Mouse (Mus musculus) liver, embryonic 11.5 days (tissue): ENCODE measurements around the gene Cblc. TPM values are rescaled to one million over a fixed set of nuclear protein-coding genes. Genes with fewer than 3 reads are reported as not detected.
"Not testable (repeated sequence)": the region's sequence is repeated elsewhere in the genome, so short reads cannot be mapped to it uniquely, and the experiment has no call there.

Source experiments
- ATAC-seq: fragments of 200-750 bp; cut with Nextera tagmentation; replicated peaks from 2 replicates; pipeline ENCODE4 v1.8.0; 2017; ENCODE audit warnings: moderate number of reproducible peaks, mild to moderate bottlenecking, moderate TSS enrichment, moderate library complexity; ENCODE audit not compliant: low FRiP score
- DNase-seq: peaks from one replicate; pipeline ENCODE4 v3.0.0-alpha.2; 2017; ENCODE audit warnings: low spot score
- H3K27ac ChIP-seq: fragments of 300-500 bp; sonication (generic); 2 replicates; pipeline ENCODE4 v1.5.1; 2014; ENCODE audit warnings: mild to moderate bottlenecking, low read depth, low read length, control low read depth
- H3K27me3 ChIP-seq: fragments of 300-500 bp; sonication (generic); replicated peaks from 2 replicates; pipeline ENCODE4 v1.6.1; 2014; ENCODE audit warnings: low read length, mixed read lengths; ENCODE audit not compliant: control insufficient read depth, insufficient read depth
- H3K36me3 ChIP-seq: fragments of 300-500 bp; sonication (generic); 2 replicates; pipeline ENCODE4 v1.6.1; 2014; ENCODE audit warnings: mild to moderate bottlenecking, low read length, moderate library complexity, mixed read lengths; ENCODE audit not compliant: control insufficient read depth, insufficient read depth
- H3K4me1 ChIP-seq: fragments of 300-500 bp; sonication (generic); replicated peaks from 2 replicates; pipeline ENCODE4 v1.6.1; 2014; ENCODE audit warnings: low read length, mixed read lengths; ENCODE audit not compliant: control insufficient read depth, insufficient read depth
- H3K4me2 ChIP-seq: fragments of 300-500 bp; sonication (generic); 2 replicates; pipeline ENCODE4 v1.6.1; 2014; ENCODE audit warnings: mild to moderate bottlenecking, control low read depth, moderate library complexity
- H3K4me3 ChIP-seq: fragments of 300-500 bp; sonication (generic); 2 replicates; pipeline ENCODE4 v1.5.1; 2014; ENCODE audit warnings: low read depth, low read length, control low read depth
- H3K9ac ChIP-seq: fragments of 300-500 bp; sonication (generic); 2 replicates; pipeline ENCODE4 v1.6.1; 2014; ENCODE audit warnings: low read depth, low read length, control low read depth
- H3K9me3 ChIP-seq: fragments of 300-500 bp; sonication (generic); 2 replicates; pipeline ENCODE4 v1.6.1; 2016; ENCODE audit warnings: low read length, inconsistent platforms, mixed read lengths; ENCODE audit not compliant: control insufficient read depth
- WGBS: fragments of 180-500 bp; shearing (Covaris S2); extraction: QIAGEN DNeasy Blood & Tissue Kit; methylation state at CpG from one replicate; pipeline ENCODE4 v1.1.7; 2014; 5-methylcytosine and 5-hydroxymethylcytosine counted together
- polyA plus RNA-seq: library from polyadenylated mRNA; unstranded; fragments of >200 nt; fragmentation: Nextera tagmentation; extraction: Ambion mirVana; gene quantifications from 2 replicates; pipeline ENCODE4 v1.2.1, GENCODE M21; 2014

Cblc gene
- polyA plus RNA-seq, 1 experiment from 2014 or later = 1.4 TPM

DNA sequence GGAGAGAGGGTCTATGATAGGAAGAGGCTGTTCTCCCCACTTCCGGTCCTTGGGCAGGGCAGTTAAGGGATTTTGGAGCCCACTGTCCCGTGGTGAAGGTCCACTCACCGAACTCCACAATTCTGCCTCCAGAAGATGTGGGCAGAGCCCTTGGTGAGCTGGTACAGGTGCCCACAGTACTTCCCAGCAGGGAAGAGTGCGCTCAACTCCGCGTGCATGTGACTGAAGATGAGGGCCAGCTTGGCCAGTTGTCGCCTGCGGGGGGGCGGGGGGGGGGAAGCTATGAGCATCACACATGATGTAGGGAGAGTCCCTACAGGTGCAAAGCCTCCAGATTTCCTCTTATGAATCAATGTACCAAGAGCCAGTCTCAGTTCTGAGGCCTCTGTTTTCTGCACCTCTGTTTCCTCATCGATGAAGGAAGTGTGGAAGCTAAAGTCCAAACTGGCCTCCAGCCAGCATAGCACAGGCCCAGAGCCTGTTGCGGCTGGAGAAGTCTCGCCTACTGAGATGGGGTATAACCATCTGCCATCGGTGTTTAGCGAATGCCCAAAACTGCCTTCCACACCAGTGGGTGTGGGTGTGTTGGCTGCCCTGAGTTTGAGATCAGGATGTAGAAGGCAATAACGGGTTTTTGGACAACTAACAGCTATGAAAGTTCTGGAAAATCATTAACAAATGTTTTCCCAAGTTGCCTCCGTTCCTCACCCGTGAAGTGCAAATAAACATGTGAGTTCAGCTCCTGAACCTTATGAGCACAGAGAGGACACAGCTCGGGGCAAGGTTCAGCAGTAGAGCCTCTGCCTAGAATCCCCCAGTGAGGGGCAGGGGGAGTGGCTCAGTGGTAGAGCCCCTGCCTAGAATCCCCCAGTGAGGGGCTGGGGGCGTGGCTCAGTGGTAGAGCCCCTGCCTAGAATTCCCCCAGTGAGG, 3.6 kb downstream of the Cblc start:
- no peak for DNase-seq

DNA sequence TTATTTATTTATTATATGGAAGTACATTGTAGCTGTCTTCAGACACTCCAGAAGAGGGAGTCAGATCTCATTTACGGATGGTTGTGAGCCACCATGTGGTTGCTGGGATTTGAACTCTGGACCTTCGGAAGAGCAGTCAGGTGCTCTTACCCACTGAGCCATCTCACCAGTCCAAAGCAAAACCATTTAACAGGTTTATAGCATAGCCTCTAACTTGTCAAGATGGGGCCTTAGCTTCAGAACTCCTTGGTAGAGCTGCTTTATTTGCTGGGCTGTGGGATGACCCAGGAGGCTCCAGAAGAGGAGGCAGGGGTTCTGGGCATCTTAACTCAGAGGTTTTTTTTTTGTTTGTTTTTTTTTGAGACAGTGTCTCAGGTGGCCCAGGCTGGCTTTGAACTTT, 5.1 kb downstream of the Cblc start:
- not testable (repeated sequence) for H3K36me3 ChIP-seq, H3K4me1 ChIP-seq, H3K9me3 ChIP-seq, DNase-seq, H3K4me2 ChIP-seq, ATAC-seq, H3K9ac ChIP-seq, H3K27ac ChIP-seq, H3K4me3 ChIP-seq
- WGBS = 62% methylated on average over 2 of the region's 2 CpGs
- peaks cover 21% of the 10 kb centered on the region for H3K27me3 ChIP-seq

More for the DNA sequence above, 3.6 kb downstream of the Cblc start:
- no peaks in the 10 kb centered on the region for H3K36me3 ChIP-seq
- H3K4me2 ChIP-seq = no peak overlapping the region
- no peak overlapping the region for H3K27ac ChIP-seq
- H3K4me1 ChIP-seq = peaks cover 4% of the 10 kb centered on the region; the same call in 1 of the 2 replicates
- no peak for ATAC-seq
- peaks cover 28% of the 10 kb centered on the region for H3K27me3 ChIP-seq
- no peak overlapping the region for H3K4me3 ChIP-seq
- no peaks in the 10 kb centered on the region for H3K9me3 ChIP-seq
- H3K9ac ChIP-seq = no peak overlapping the region
- WGBS = 85% methylated on average over 19 of the region's 19 CpGs

DNA sequence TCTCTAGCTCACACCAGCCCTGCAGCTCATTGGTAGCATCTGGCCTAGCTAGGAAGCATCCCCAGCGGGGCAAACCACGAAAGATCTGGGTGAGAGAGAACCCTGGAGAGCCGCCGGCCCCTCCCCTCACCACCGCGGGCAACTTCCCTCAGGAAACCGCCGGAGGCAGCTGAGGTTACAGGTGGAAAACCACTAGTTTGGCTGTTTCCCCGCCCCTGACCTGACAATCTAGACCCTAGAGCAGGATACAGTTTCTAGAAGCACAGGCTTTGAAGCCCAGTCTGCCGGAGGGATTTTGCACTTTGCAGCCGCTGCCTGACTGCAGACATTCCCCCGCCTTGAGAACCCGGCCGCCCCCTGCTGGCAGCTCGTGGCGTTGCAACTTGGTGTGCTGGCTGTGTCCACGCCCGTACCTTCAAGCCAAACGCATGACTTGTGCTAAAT, 6.7 kb downstream of the Cblc start:
- WGBS = under 1% methylated on average over 19 of the region's 19 CpGs
- H3K27ac ChIP-seq = no peak overlapping the region
- peaks cover 4% of the 10 kb centered on the region; the same call in 1 of the 2 replicates for H3K4me1 ChIP-seq
- H3K36me3 ChIP-seq = no peaks in the 10 kb centered on the region
- ATAC-seq (peak; percentile 54), DNase-seq (peak; percentile 95)
- H3K4me2 ChIP-seq = peak overlapping the region; percentile 80
- H3K9ac ChIP-seq = peak overlapping the region; percentile 37; the same call in 1 of the 2 replicates
- H3K9me3 ChIP-seq = no peaks in the 10 kb centered on the region
- peaks cover 10% of the 10 kb centered on the region for H3K27me3 ChIP-seq
- H3K4me3 ChIP-seq = peak overlapping the region; percentile 43

DNA sequence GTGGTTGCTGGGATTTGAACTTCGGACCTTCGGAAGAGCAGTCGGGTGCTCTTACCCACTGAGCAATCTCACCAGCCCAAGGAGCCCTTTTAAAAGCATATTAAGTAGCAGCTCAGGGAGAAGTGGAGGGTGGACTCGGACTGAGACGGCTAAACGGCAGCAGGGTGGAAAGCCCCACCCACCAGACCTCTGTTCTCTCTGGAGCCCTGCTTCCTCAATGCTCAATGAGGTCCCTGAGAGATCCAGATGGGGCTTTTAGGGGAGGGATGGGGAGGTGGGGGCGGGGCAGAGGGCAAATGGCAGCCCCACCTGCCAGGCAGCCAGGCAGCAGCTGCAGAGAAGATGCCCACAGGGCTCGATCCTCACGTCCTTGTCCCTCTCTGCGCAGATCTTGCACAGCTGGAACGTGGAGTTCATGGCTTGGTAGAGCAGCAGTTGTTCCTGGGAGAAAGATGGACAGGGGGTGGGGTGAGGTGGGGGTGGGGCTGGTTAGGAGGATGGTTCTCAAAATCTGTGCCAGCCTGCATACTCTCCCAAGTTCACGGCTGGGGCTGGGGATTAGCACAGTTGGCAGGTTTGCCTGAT, 10.6 kb downstream of the Cblc start:
- Histone ChIP-seq H3K9ac (no peak overlapping the region), H3K27ac (no peak overlapping the region), H3K4me3 (no peak overlapping the region), H3K9me3 (no peaks in the 10 kb centered on the region), H3K4me1 (peaks cover 4% of the 10 kb centered on the region; the same call in 1 of the 2 replicates), H3K36me3 (no peaks in the 10 kb centered on the region), H3K4me2 (no peak overlapping the region), H3K27me3 (peaks cover 8% of the 10 kb centered on the region)
- no peak for DNase-seq
- 35% methylated on average over 12 of the region's 12 CpGs for WGBS
- ATAC-seq = no peak

DNA sequence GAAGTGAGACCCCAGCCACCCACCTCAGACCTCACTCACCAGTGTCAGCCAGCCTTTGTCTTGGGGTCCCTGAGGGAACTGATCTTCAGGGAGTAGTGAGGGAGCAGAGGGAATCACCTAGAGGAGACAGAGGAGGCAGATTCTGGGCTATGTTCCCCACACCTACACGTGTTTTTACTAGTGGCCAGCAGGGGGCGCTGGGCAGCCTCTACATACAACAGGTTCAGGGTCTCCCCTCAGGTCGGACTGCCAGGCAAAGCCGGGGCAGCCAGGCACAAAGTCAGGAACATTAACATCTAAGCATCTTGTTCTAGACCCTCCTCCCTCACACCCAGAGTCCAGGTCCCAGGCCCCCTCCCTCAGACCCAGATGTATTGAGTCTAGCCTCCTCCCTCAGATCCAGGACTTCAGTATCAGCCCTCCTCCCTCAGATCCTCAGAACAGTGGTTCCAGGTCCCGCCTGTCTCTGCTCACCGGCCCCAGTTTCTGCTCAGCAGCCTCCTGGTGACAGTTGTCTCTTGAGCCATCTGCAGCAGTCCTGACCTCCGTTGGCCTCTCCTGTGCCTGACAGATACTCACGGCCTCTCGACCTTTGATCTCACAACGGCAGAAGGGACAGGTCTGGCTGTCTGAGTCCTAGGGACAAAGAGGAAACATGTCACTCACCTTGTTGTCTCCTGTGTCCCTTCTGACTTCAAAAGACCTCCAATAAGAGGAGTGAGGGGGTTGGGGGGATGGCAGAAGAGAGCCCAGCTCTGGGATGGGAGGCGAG, 11.7 kb downstream of the Cblc start:
- 23% methylated on average over 11 of the region's 11 CpGs for WGBS
- no peak overlapping the region for H3K4me2 ChIP-seq
- H3K27me3 ChIP-seq = peaks cover 8% of the 10 kb centered on the region
- no peak overlapping the region for H3K9ac ChIP-seq
- ATAC-seq (peak; percentile 29; the same call in 1 of the 2 replicates), DNase-seq (no peak)
- no peaks in the 10 kb centered on the region for H3K9me3 ChIP-seq
- H3K4me3 ChIP-seq = no peak overlapping the region
- H3K4me1 ChIP-seq = peaks cover 4% of the 10 kb centered on the region; the same call in 1 of the 2 replicates
- 0 out of 2 replicates have a peak overlapping the region, but pooled peaks have one; percentile 39 for H3K27ac ChIP-seq
- no peaks in the 10 kb centered on the region for H3K36me3 ChIP-seq

DNA sequence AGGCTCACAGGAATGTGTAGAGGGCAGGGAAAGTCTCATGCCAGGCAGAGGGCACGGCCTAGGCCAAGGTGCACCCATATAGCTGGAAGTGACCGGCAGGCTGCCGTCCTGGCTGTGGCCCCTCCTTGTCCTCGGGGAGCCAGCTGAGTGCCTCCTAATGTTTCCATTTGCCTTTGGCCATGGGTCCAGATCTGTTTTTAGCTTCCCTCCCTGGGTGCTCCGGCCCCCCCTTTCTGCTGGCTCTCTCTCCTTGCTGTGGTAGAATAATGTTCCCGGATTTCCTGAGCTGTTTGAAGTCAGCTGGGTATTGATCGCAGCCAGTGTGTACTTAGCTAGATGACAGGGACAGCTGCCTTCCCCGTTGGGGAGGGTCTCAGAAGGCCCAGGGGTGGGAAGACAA, 13.0 kb downstream of the Cblc start:
- no peak for DNase-seq
- Histone ChIP-seq H3K9me3 (no peaks in the 10 kb centered on the region), H3K9ac (no peak overlapping the region), H3K27ac (no peak overlapping the region), H3K4me2 (no peak overlapping the region), H3K36me3 (no peaks in the 10 kb centered on the region; the same call in 1 of the 2 replicates), H3K27me3 (peaks cover under 1% of the 10 kb centered on the region; the same call in 1 of the 2 replicates), H3K4me1 (no peaks in the 10 kb centered on the region), H3K4me3 (no peak overlapping the region)
- no peak for ATAC-seq
- 62% methylated on average over 8 of the region's 8 CpGs for WGBS

DNA sequence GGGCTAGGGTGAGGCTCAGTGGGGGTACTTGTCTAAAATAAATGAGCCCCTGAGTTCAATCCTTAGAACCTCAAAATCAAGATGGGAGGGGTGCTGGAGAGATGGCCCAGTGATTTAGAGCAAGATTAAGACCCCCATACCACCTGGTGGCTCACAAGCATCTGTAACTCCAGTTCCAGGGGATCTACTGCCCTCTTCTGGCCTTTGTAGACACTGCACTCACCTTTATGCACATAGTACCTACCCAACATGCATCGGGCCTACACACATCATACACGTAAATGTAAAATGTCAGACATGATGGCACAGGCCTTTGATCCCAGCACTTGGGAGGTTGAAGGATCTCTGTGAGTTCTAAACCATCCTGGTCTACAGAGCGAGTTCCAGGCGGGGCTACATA, 14.0 kb downstream of the Cblc start:
- Histone ChIP-seq H3K4me1 (no peaks in the 10 kb centered on the region), H3K9ac (no peak overlapping the region), H3K9me3 (no peaks in the 10 kb centered on the region), H3K27me3 (no peaks in the 10 kb centered on the region), H3K27ac (no peak overlapping the region), H3K4me2 (no peak overlapping the region), H3K36me3 (no peaks in the 10 kb centered on the region; the same call in 1 of the 2 replicates), H3K4me3 (no peak overlapping the region)
- DNase-seq (no peak), ATAC-seq (no peak)
- 86% methylated on average over 4 of the region's 4 CpGs for WGBS

DNA sequence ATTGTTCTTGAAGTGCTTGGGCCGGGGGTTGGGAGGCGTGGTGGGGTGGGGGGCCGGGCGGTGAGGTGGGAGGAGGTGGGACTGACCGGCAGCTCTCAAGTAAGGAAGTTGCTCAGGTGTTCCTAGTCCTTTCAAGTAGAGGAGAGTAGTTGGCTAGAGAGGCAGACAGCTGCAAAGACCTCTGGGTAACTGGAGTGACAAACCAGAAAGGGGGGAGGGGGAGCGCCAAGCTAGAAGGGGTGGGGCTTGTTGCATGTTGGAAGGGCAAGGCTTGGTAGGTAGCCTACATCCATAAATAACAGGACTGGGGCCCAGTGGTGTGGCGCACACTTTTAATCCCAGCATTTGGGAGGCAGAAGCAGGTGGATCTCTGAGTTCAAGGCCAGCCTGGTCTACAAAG, 14.9 kb downstream of the Cblc start:
- Histone ChIP-seq H3K27me3 (no peaks in the 10 kb centered on the region), H3K4me3 (no peak overlapping the region), H3K36me3 (no peaks in the 10 kb centered on the region; the same call in 1 of the 2 replicates), H3K4me2 (no peak overlapping the region), H3K27ac (no peak overlapping the region), H3K9ac (no peak overlapping the region), H3K9me3 (no peaks in the 10 kb centered on the region), H3K4me1 (no peaks in the 10 kb centered on the region)
- DNase-seq = no peak
- ATAC-seq = no peak
- WGBS = 77% methylated on average over 7 of the region's 7 CpGs
